Mouse (Mus musculus): ENCODE measurements around the gene Vsig1. TPM values are rescaled to one million over a fixed set of nuclear protein-coding genes. Genes with fewer than 3 reads are reported as not detected.
A peak's percentile ranks its signal among the peaks of the same experiment; 100 is the strongest.

Gene Vsig1
- polyA plus RNA-seq, 1 experiment from 2014 or later = not detected

GRCm38 (mm10) chrX:140936271-140936670 lies 28.9 kb downstream of the Vsig1 start:
- Histone ChIP-seq H3K9me3 (ENCODE audit: control insufficient read depth, low read length) (no peaks in the 10 kb centered on the region), H3K27me3 (ENCODE audit: control insufficient read depth, insufficient read depth, low read length) (peaks cover 30% of the 10 kb centered on the region), H3K4me2 (no peak overlapping the region), H3K27ac (ENCODE audit: low read depth, low read length) (no peak overlapping the region), H3K4me1 (ENCODE audit: control insufficient read depth, insufficient read depth, low read length) (no peaks in the 10 kb centered on the region), H3K36me3 (ENCODE audit: control insufficient read depth, insufficient read depth, low read length) (no peaks in the 10 kb centered on the region), H3K4me3 (ENCODE audit: low read depth, low read length) (no peak overlapping the region), H3K9ac (ENCODE audit: low read length) (no peak overlapping the region)
- ATAC-seq (ENCODE audit: low FRiP score) = no peak
- 76% methylated on average over 5 of the region's 5 CpGs for WGBS
- DNase-seq (ENCODE audit: low spot score, missing footprints) = no peak

- DNase-seq (ENCODE audit: low spot score, missing footprints) = no peak
- ATAC-seq (ENCODE audit: low FRiP score) = no peak
- no peak overlapping the region for H3K4me2 ChIP-seq
- no peaks in the 10 kb centered on the region for H3K36me3 ChIP-seq (ENCODE audit: control insufficient read depth, insufficient read depth, low read length)
- H3K9ac ChIP-seq (ENCODE audit: low read length) = no peak overlapping the region
- no peaks in the 10 kb centered on the region for H3K9me3 ChIP-seq (ENCODE audit: control insufficient read depth, low read length)
- H3K27me3 ChIP-seq (ENCODE audit: control insufficient read depth, insufficient read depth, low read length) = peaks cover 19% of the 10 kb centered on the region
- no peak overlapping the region for H3K27ac ChIP-seq (ENCODE audit: low read depth, low read length)
- WGBS = 90% methylated on average over 4 of the region's 4 CpGs
- no peaks in the 10 kb centered on the region for H3K4me1 ChIP-seq (ENCODE audit: control insufficient read depth, insufficient read depth, low read length)
- H3K4me3 ChIP-seq (ENCODE audit: low read depth, low read length) = no peak overlapping the region
Observed at GRCm38 (mm10) chrX:140953618-140954017, 46.2 kb downstream of the Vsig1 start.

DNA sequence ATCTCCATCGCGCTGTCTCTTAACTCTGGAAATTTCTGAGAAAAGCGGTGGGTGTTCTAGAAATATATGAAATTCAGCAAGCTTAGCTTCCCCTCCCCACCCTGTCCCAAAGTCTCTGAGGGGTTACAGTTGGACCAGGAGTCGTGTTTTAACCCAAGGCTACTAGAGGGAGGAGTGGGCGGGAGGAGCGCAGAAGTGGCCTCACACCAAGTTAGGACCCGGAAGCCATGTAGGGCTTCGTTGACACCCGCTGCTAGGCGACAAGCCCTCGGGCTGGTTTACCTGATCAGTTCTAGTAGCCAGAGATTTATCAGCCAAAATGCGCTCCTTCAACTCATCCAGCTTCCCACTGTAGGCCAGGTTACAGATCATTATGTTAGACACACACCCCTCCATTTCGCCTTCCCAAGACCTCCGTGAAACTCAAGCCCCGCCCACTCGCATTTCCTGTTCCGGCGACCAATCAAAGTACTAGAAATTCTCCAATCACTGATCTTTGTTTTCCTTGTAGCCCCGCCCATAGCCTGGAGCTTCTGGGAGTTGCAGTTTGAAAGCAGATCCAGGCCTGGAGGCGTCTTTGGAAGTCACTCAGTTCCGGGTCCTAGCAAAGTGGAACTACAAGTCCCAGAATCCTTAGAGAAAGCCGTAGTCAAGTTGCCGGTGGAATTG lies 49.0 kb downstream of the Vsig1 start, which contains the start of the genes Psmd10 and Atg4a:
Gene Psmd10, minus strand, starts transcription at position 457 of the 669 bp plus-strand sequence.
Gene Atg4a, plus strand, starts transcription at position 636 of the 669 bp plus-strand sequence.
- peaks cover 20% of the 10 kb centered on the region for H3K27me3 ChIP-seq (ENCODE audit: control insufficient read depth, insufficient read depth, low read length)
- ATAC-seq (ENCODE audit: low FRiP score) = peak; percentile 99
- WGBS = 20% methylated on average over 23 of the region's 23 CpGs

GRCm38 (mm10) chrX:140956959-140957358 lies 49.6 kb downstream of the Vsig1 start:
- Histone ChIP-seq H3K9me3 (ENCODE audit: control insufficient read depth, low read length) (no peaks in the 10 kb centered on the region), H3K4me2 (peak overlapping the region; percentile 40), H3K4me1 (ENCODE audit: control insufficient read depth, insufficient read depth, low read length) (no peaks in the 10 kb centered on the region), H3K27ac (ENCODE audit: low read depth, low read length) (no peak overlapping the region), H3K4me3 (ENCODE audit: low read depth, low read length) (peak overlapping the region; percentile 35), H3K9ac (ENCODE audit: low read length) (0 out of 2 replicates have a peak overlapping the region, but pooled peaks have one; percentile 18), H3K36me3 (ENCODE audit: control insufficient read depth, insufficient read depth, low read length) (no peaks in the 10 kb centered on the region), H3K27me3 (ENCODE audit: control insufficient read depth, insufficient read depth, low read length) (peaks cover 20% of the 10 kb centered on the region)
- 27% methylated on average over 5 of the region's 5 CpGs for WGBS
- ATAC-seq (ENCODE audit: low FRiP score) (peak; percentile 77; the same call in 1 of the 2 replicates), DNase-seq (ENCODE audit: low spot score, missing footprints) (no peak)

More for the DNA sequence above, 49.0 kb downstream of the Vsig1 start, which contains the start of the genes Psmd10 and Atg4a:
- Histone ChIP-seq H3K9me3 (ENCODE audit: control insufficient read depth, low read length) (no peaks in the 10 kb centered on the region), H3K27ac (ENCODE audit: low read depth, low read length) (no peak within 1 kb of the TSS), H3K36me3 (ENCODE audit: control insufficient read depth, insufficient read depth, low read length) (no peaks in the 10 kb centered on the region), H3K4me3 (ENCODE audit: low read depth, low read length) (peak within 1 kb of the TSS; percentile 43), H3K4me1 (ENCODE audit: control insufficient read depth, insufficient read depth, low read length) (no peaks in the 10 kb centered on the region), H3K9ac (ENCODE audit: low read length) (peak within 1 kb of the TSS; percentile 41; the same call in 1 of the 2 replicates), H3K4me2 (peak within 1 kb of the TSS; percentile 45)
- DNase-seq (ENCODE audit: low spot score, missing footprints) = peak; percentile 95

- Histone ChIP-seq H3K9ac (ENCODE audit: low read length) (no peak overlapping the region), H3K36me3 (ENCODE audit: control insufficient read depth, insufficient read depth, low read length) (no peaks in the 10 kb centered on the region), H3K4me3 (ENCODE audit: low read depth, low read length) (no peak overlapping the region), H3K9me3 (ENCODE audit: control insufficient read depth, low read length) (no peaks in the 10 kb centered on the region), H3K27me3 (ENCODE audit: control insufficient read depth, insufficient read depth, low read length) (peaks cover 49% of the 10 kb centered on the region), H3K4me2 (no peak overlapping the region), H3K27ac (ENCODE audit: low read depth, low read length) (no peak overlapping the region), H3K4me1 (ENCODE audit: control insufficient read depth, insufficient read depth, low read length) (no peaks in the 10 kb centered on the region)
- DNase-seq (ENCODE audit: low spot score, missing footprints) (no peak), ATAC-seq (ENCODE audit: low FRiP score) (no peak)
- 81% methylated on average over 1 of the region's 1 CpGs for WGBS
Observed at GRCm38 (mm10) chrX:140978943-140979342, 71.5 kb downstream of the Vsig1 start.

GRCm38 (mm10) chrX:140979546-140979945 lies 72.1 kb downstream of the Vsig1 start:
- Histone ChIP-seq H3K4me1 (ENCODE audit: control insufficient read depth, insufficient read depth, low read length) (no peaks in the 10 kb centered on the region), H3K4me3 (ENCODE audit: low read depth, low read length) (no peak overlapping the region), H3K4me2 (no peak overlapping the region), H3K27ac (ENCODE audit: low read depth, low read length) (no peak overlapping the region), H3K9me3 (ENCODE audit: control insufficient read depth, low read length) (no peaks in the 10 kb centered on the region), H3K36me3 (ENCODE audit: control insufficient read depth, insufficient read depth, low read length) (no peaks in the 10 kb centered on the region), H3K9ac (ENCODE audit: low read length) (no peak overlapping the region), H3K27me3 (ENCODE audit: control insufficient read depth, insufficient read depth, low read length) (peaks cover 51% of the 10 kb centered on the region)
- ATAC-seq (ENCODE audit: low FRiP score) (no peak), DNase-seq (ENCODE audit: low spot score, missing footprints) (no peak)
- 78% methylated on average over 2 of the region's 2 CpGs for WGBS

- Histone ChIP-seq H3K4me1 (ENCODE audit: control insufficient read depth, insufficient read depth, low read length) (no peaks in the 10 kb centered on the region), H3K27me3 (ENCODE audit: control insufficient read depth, insufficient read depth, low read length) (peaks cover 56% of the 10 kb centered on the region), H3K4me3 (ENCODE audit: low read depth, low read length) (no peak overlapping the region), H3K4me2 (no peak overlapping the region), H3K27ac (ENCODE audit: low read depth, low read length) (no peak overlapping the region), H3K9me3 (ENCODE audit: control insufficient read depth, low read length) (no peaks in the 10 kb centered on the region), H3K9ac (ENCODE audit: low read length) (no peak overlapping the region), H3K36me3 (ENCODE audit: control insufficient read depth, insufficient read depth, low read length) (no peaks in the 10 kb centered on the region)
- DNase-seq (ENCODE audit: low spot score, missing footprints) (no peak), ATAC-seq (ENCODE audit: low FRiP score) (no peak)
- WGBS = 76% methylated on average over 4 of the region's 4 CpGs
Observed at GRCm38 (mm10) chrX:140980163-140980562, 72.8 kb downstream of the Vsig1 start.

DNA sequence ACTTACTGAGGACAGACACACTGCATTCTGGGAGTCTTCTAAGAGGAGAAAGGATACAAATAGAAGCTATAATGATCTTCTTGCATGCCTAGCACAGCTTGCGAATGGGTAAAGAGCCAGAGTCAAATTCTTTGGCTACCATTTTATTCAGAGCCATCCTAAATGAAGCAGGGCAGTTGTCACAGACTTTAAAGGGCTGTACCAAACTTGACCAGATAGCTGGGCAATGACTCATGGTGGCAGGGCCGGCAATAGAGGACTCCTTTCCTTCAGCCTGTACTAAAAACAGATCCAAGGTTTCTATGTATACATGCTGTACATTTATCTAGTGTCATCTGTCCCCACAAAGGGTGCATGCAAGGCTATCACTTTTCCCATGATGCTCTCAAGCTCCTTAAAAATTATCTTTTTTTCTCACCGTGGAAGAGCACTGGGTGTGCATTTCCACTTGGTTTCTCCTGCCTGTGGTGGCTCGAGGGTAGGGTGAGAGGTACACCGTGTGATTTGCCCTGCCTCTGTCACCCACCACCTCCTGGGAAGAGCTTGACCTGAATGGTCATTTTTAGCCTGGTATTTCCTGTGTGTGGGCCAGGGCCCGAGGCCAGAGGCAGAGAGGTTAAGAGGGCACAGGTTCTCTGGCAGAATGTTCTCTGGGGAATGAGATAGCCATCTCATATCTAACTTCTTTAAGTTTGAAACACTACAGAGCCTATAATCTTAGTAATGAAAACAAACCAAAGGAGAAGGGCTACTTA lies 76.0 kb downstream of the Vsig1 start:
- no peaks in the 10 kb centered on the region for H3K36me3 ChIP-seq (ENCODE audit: control insufficient read depth, insufficient read depth, low read length)
- no peak overlapping the region for H3K9ac ChIP-seq (ENCODE audit: low read length)
- DNase-seq (ENCODE audit: low spot score, missing footprints) (no peak), ATAC-seq (ENCODE audit: low FRiP score) (no peak)
- no peak overlapping the region for H3K27ac ChIP-seq (ENCODE audit: low read depth, low read length)
- 65% methylated on average over 6 of the region's 6 CpGs for WGBS
- H3K4me3 ChIP-seq (ENCODE audit: low read depth, low read length) = no peak overlapping the region
- no peaks in the 10 kb centered on the region for H3K9me3 ChIP-seq (ENCODE audit: control insufficient read depth, low read length)
- H3K4me1 ChIP-seq (ENCODE audit: control insufficient read depth, insufficient read depth, low read length) = no peaks in the 10 kb centered on the region
- peaks cover 52% of the 10 kb centered on the region for H3K27me3 ChIP-seq (ENCODE audit: control insufficient read depth, insufficient read depth, low read length)
- no peak overlapping the region for H3K4me2 ChIP-seq

GRCm38 (mm10) chrX:140984795-140985194 lies 77.4 kb downstream of the Vsig1 start:
- 80% methylated on average over 6 of the region's 6 CpGs for WGBS
- peaks cover 45% of the 10 kb centered on the region for H3K27me3 ChIP-seq (ENCODE audit: control insufficient read depth, insufficient read depth, low read length)

More at GRCm38 (mm10) chrX:140984795-140985194, 77.4 kb downstream of the Vsig1 start:
- no peaks in the 10 kb centered on the region for H3K9me3 ChIP-seq (ENCODE audit: control insufficient read depth, low read length)
- H3K4me2 ChIP-seq = no peak overlapping the region
- H3K4me3 ChIP-seq (ENCODE audit: low read depth, low read length) = no peak overlapping the region
- no peak overlapping the region for H3K27ac ChIP-seq (ENCODE audit: low read depth, low read length)
- H3K36me3 ChIP-seq (ENCODE audit: control insufficient read depth, insufficient read depth, low read length) = no peaks in the 10 kb centered on the region
- ATAC-seq (ENCODE audit: low FRiP score) = no peak
- H3K4me1 ChIP-seq (ENCODE audit: control insufficient read depth, insufficient read depth, low read length) = no peaks in the 10 kb centered on the region
- DNase-seq (ENCODE audit: low spot score, missing footprints) = no peak
- H3K9ac ChIP-seq (ENCODE audit: low read length) = no peak overlapping the region
